Mouse (Mus musculus): Measurements from ENCODE around the gene Als2cr12. TPM values are rescaled to one million over a fixed set of nuclear protein-coding genes. Genes with fewer than 3 reads are reported as not detected.
A peak's percentile ranks its signal among the peaks of the same experiment; 100 is the strongest.
"Not testable (repeated sequence)": the region's sequence is repeated elsewhere in the genome, so short reads cannot be mapped to it uniquely, and the experiment has no call there.

The Als2cr12 gene
- total RNA-seq, 2 experiments from 2014 or later = not detected

- DNase-seq (ENCODE audit: low spot score in 2 of 2); intact Hi-C loops (cut with DNase I): not testable (repeated sequence)
Measured at GRCm38 (mm10) chr1:58691718-58692117, 4.1 kb downstream of the Als2cr12 start.

- intact Hi-C loops (cut with DNase I); DNase-seq (ENCODE audit: low spot score in 2 of 2): not testable (repeated sequence)
Measured at GRCm38 (mm10) chr1:58690834-58691488, 4.8 kb downstream of the Als2cr12 start.

- intact Hi-C loops (cut with DNase I) = no loop called here
- DNase-seq (ENCODE audit: low spot score in 2 of 2) = no peak
Measured at GRCm38 (mm10) chr1:58690006-58690744, 5.6 kb downstream of the Als2cr12 start.

GRCm38 (mm10) chr1:58689426-58689825, 6.4 kb downstream of the Als2cr12 start:
- intact Hi-C loops (cut with DNase I) = no loop called here
- DNase-seq (ENCODE audit: low spot score in 2 of 2) = no peak

- intact Hi-C loops (cut with DNase I) = loop anchor here (10.0 kb wide), 1 partner anchor 94 kb away; the partner anchor contains the start of genes Fam126b and Ndufb3
- not testable (repeated sequence) for DNase-seq (ENCODE audit: low spot score in 2 of 2)
Measured at GRCm38 (mm10) chr1:58678412-58678811, 17.4 kb downstream of the Als2cr12 start.

- DNase-seq (ENCODE audit: low spot score in 2 of 2) = no peak
- intact Hi-C loops (cut with DNase I) = loop anchor here (10.0 kb wide), 1 partner anchor 93 kb away; the partner anchor contains the start of genes Fam126b and Ndufb3
Measured at GRCm38 (mm10) chr1:58677575-58677974, 18.2 kb downstream of the Als2cr12 start.

- intact Hi-C loops (cut with DNase I) = loop anchor here (10.0 kb wide), 1 partner anchor 90 kb away; the partner anchor contains the start of genes Fam126b and Ndufb3
- DNase-seq (ENCODE audit: low spot score in 2 of 2) = no peak
Measured at GRCm38 (mm10) chr1:58675011-58675410, 20.8 kb downstream of the Als2cr12 start.

- intact Hi-C loops (cut with DNase I) = loop anchor here (10.0 kb wide), 1 partner anchor 87 kb away; the partner anchor contains the start of genes Fam126b and Ndufb3
- DNase-seq (ENCODE audit: low spot score in 2 of 2) = no peak
Measured at GRCm38 (mm10) chr1:58672116-58672515, 23.7 kb downstream of the Als2cr12 start.

GRCm38 (mm10) chr1:58669635-58670034, 26.2 kb downstream of the Als2cr12 start:
- DNase-seq (ENCODE audit: low spot score in 2 of 2) = not testable (repeated sequence)
- intact Hi-C loops (cut with DNase I) = loop anchor here (2.0 to 10.0 kb wide), 2 partner anchors 85 to 189 kb away; partner anchors contain the start of genes Fam126b and Ndufb3

- DNase-seq (ENCODE audit: low spot score in 2 of 2) = no peak
- intact Hi-C loops (cut with DNase I) = no loop called here
Measured at GRCm38 (mm10) chr1:58668191-58668590, 27.6 kb downstream of the Als2cr12 start.

GRCm38 (mm10) chr1:58663365-58663764, 32.4 kb downstream of the Als2cr12 start:
- intact Hi-C loops (cut with DNase I) = loop anchor here (2.0 kb wide), 1 partner anchor 195 kb away; no protein-coding TSS in a partner anchor
- DNase-seq (ENCODE audit: low spot score in 2 of 2) = not testable (repeated sequence)

- intact Hi-C loops (cut with DNase I) = loop anchor here (2.0 kb wide), 1 partner anchor 196 kb away; no protein-coding TSS in a partner anchor
Measured at GRCm38 (mm10) chr1:58662671-58663070, 33.1 kb downstream of the Als2cr12 start.

GRCm38 (mm10) chr1:58652480-58653403, 43.0 kb downstream of the Als2cr12 start:
- peak; percentile 47 to 51 for DNase-seq (ENCODE audit: low spot score in 2 of 2)
- intact Hi-C loops (cut with DNase I) = loop anchor here (2.0 kb wide), 1 partner anchor 60 kb away; no protein-coding TSS in a partner anchor

More at GRCm38 (mm10) chr1:58662671-58663070, 33.1 kb downstream of the Als2cr12 start:
- DNase-seq (ENCODE audit: low spot score in 2 of 2) = not testable (repeated sequence)

GRCm38 (mm10) chr1:58651571-58652456, 44.0 kb downstream of the Als2cr12 start:
- intact Hi-C loops (cut with DNase I) = loop anchor here (2.0 kb wide), 1 partner anchor 61 kb away; no protein-coding TSS in a partner anchor
- not testable (repeated sequence) for DNase-seq (ENCODE audit: low spot score in 2 of 2)

- intact Hi-C loops (cut with DNase I); DNase-seq (ENCODE audit: low spot score in 2 of 2): not testable (repeated sequence)
Measured at GRCm38 (mm10) chr1:58628847-58629246, 66.9 kb downstream of the Als2cr12 start.

GRCm38 (mm10) chr1:58621996-58622748, 73.6 kb downstream of the Als2cr12 start:
- DNase-seq (ENCODE audit: low spot score in 2 of 2) = peak in 1 of 2 experiments; percentile 16
- intact Hi-C loops (cut with DNase I) = no loop called here

- no peak for DNase-seq (ENCODE audit: low spot score in 2 of 2)
- intact Hi-C loops (cut with DNase I) = no loop called here
Measured at GRCm38 (mm10) chr1:58621251-58621650, 74.5 kb downstream of the Als2cr12 start.
